Mouse (Mus musculus): Measurements from ENCODE around the gene Perm1. TPM values are rescaled to one million over a fixed set of nuclear protein-coding genes. Genes with fewer than 3 reads are reported as not detected.
A peak's percentile ranks its signal among the peaks of the same experiment; 100 is the strongest.

The Perm1 gene
- 1.1 and 1.3 TPM in 2 replicates for polyA plus RNA-seq (2016; fragmentation: Nextera tagmentation; extraction: Ambion mirVana)

GRCm38 (mm10) chr4:156215649-156216048 is at the start of gene Perm1:
Gene Perm1 (plus strand): TSS chr4:156215868.
- no peaks in the 10 kb centered on the region for H3K27me3 ChIP-seq (ENCODE audit: low read depth, poor library complexity, severe bottlenecking)
- 83% methylated on average over 4 of the region's 4 CpGs for WGBS
- no peak within 1 kb of the TSS for H3K27ac ChIP-seq (replicated peaks)
- H3K4me3 ChIP-seq, result no peak within 1 kb of the TSS
- H3K9me3 ChIP-seq (replicated peaks), result no peaks in the 10 kb centered on the region
- no peaks in the 10 kb centered on the region; the same call in 1 of the 2 replicates for H3K36me3 ChIP-seq
- DNase-seq (ENCODE audit: low spot score), result no peak
- peaks cover 5% of the 10 kb centered on the region; the same call in 1 of the 2 replicates for H3K4me1 ChIP-seq

- no peak overlapping the region for H3K27ac ChIP-seq (replicated peaks)
- WGBS, result 91% methylated on average over 9 of the region's 9 CpGs
- H3K4me1 ChIP-seq, result no peaks in the 10 kb centered on the region
- no peak for DNase-seq (ENCODE audit: low spot score)
- no peaks in the 10 kb centered on the region for H3K27me3 ChIP-seq (ENCODE audit: low read depth, poor library complexity, severe bottlenecking)
- peaks cover 18% of the 10 kb centered on the region for H3K9me3 ChIP-seq (replicated peaks)
- H3K36me3 ChIP-seq, result peaks cover 99% of the 10 kb centered on the region
- H3K4me3 ChIP-seq, result no peak overlapping the region
Observed at GRCm38 (mm10) chr4:156166477-156166876, 49.2 kb upstream of the Perm1 start.

- no peak overlapping the region for H3K27ac ChIP-seq (replicated peaks)
- no peaks in the 10 kb centered on the region for H3K4me1 ChIP-seq
- H3K9me3 ChIP-seq (replicated peaks), result no peaks in the 10 kb centered on the region
- no peak for DNase-seq (ENCODE audit: low spot score)
- H3K36me3 ChIP-seq, result peaks cover 100% of the 10 kb centered on the region
- WGBS, result 93% methylated on average over 8 of the region's 8 CpGs
- no peak overlapping the region for H3K4me3 ChIP-seq
- H3K27me3 ChIP-seq (ENCODE audit: low read depth, poor library complexity, severe bottlenecking), result no peaks in the 10 kb centered on the region
Observed at GRCm38 (mm10) chr4:156168611-156169010, 47.1 kb upstream of the Perm1 start.

GRCm38 (mm10) chr4:156169129-156169528 is 46.5 kb upstream of the Perm1 start:
- Histone ChIP-seq H3K9me3 (replicated peaks) (no peaks in the 10 kb centered on the region), H3K4me3 (no peak overlapping the region), H3K36me3 (peaks cover 100% of the 10 kb centered on the region), H3K27me3 (ENCODE audit: low read depth, poor library complexity, severe bottlenecking) (no peaks in the 10 kb centered on the region), H3K4me1 (no peaks in the 10 kb centered on the region), H3K27ac (replicated peaks) (no peak overlapping the region)
- WGBS, result 97% methylated on average over 10 of the region's 10 CpGs
- peak; percentile 10 for DNase-seq (ENCODE audit: low spot score)

GRCm38 (mm10) chr4:156171828-156172227 is 43.8 kb upstream of the Perm1 start:
- 97% methylated on average over 11 of the region's 11 CpGs for WGBS
- DNase-seq (ENCODE audit: low spot score), result no peak
- no peaks in the 10 kb centered on the region for H3K4me1 ChIP-seq
- peaks cover 100% of the 10 kb centered on the region for H3K36me3 ChIP-seq
- H3K27ac ChIP-seq (replicated peaks), result no peak overlapping the region
- H3K4me3 ChIP-seq, result no peak overlapping the region
- no peaks in the 10 kb centered on the region for H3K9me3 ChIP-seq (replicated peaks)
- H3K27me3 ChIP-seq (ENCODE audit: low read depth, poor library complexity, severe bottlenecking), result no peaks in the 10 kb centered on the region

- WGBS, result 94% methylated on average over 9 of the region's 9 CpGs
- Histone ChIP-seq H3K27me3 (ENCODE audit: low read depth, poor library complexity, severe bottlenecking) (no peaks in the 10 kb centered on the region), H3K9me3 (replicated peaks) (no peaks in the 10 kb centered on the region), H3K27ac (replicated peaks) (no peak overlapping the region), H3K4me1 (peaks cover 16% of the 10 kb centered on the region), H3K36me3 (peaks cover 100% of the 10 kb centered on the region), H3K4me3 (no peak overlapping the region)
- DNase-seq (ENCODE audit: low spot score), result no peak
Observed at GRCm38 (mm10) chr4:156177630-156178029, 38.0 kb upstream of the Perm1 start.

- peaks cover 77% of the 10 kb centered on the region for H3K4me1 ChIP-seq
- peaks cover 77% of the 10 kb centered on the region for H3K36me3 ChIP-seq
- H3K27me3 ChIP-seq (ENCODE audit: low read depth, poor library complexity, severe bottlenecking), result no peaks in the 10 kb centered on the region
- DNase-seq (ENCODE audit: low spot score), result no peak
- peak overlapping the region; percentile 59; the same call in 1 of the 2 replicates for H3K4me3 ChIP-seq
- H3K27ac ChIP-seq (replicated peaks), result no peak overlapping the region
- 90% methylated on average over 5 of the region's 5 CpGs for WGBS
- no peaks in the 10 kb centered on the region for H3K9me3 ChIP-seq (replicated peaks)
Observed at GRCm38 (mm10) chr4:156183747-156184146, 31.9 kb upstream of the Perm1 start.

- peaks cover 84% of the 10 kb centered on the region for H3K4me1 ChIP-seq
- H3K27ac ChIP-seq (replicated peaks), result peak overlapping the region; percentile 93
- 92% methylated on average over 7 of the region's 7 CpGs for WGBS
- no peaks in the 10 kb centered on the region for H3K27me3 ChIP-seq (ENCODE audit: low read depth, poor library complexity, severe bottlenecking)
- no peaks in the 10 kb centered on the region for H3K9me3 ChIP-seq (replicated peaks)
- no peak for DNase-seq (ENCODE audit: low spot score)
- peaks cover 70% of the 10 kb centered on the region for H3K36me3 ChIP-seq
- peak overlapping the region; percentile 59 for H3K4me3 ChIP-seq
Observed at GRCm38 (mm10) chr4:156184291-156184954, 31.2 kb upstream of the Perm1 start.

GRCm38 (mm10) chr4:156185456-156185949 is 30.2 kb upstream of the Perm1 start:
- Histone ChIP-seq H3K36me3 (peaks cover 64% of the 10 kb centered on the region), H3K4me1 (peaks cover 91% of the 10 kb centered on the region), H3K9me3 (replicated peaks) (no peaks in the 10 kb centered on the region), H3K27me3 (ENCODE audit: low read depth, poor library complexity, severe bottlenecking) (no peaks in the 10 kb centered on the region), H3K4me3 (peak overlapping the region; percentile 59), H3K27ac (replicated peaks) (peak overlapping the region; percentile 93)
- no peak for DNase-seq (ENCODE audit: low spot score)
- 61% methylated on average over 13 of the region's 13 CpGs for WGBS

- Histone ChIP-seq H3K36me3 (peaks cover 64% of the 10 kb centered on the region), H3K9me3 (replicated peaks) (no peaks in the 10 kb centered on the region), H3K27ac (replicated peaks) (peak overlapping the region; percentile 93), H3K4me1 (peaks cover 97% of the 10 kb centered on the region), H3K4me3 (peak overlapping the region; percentile 59), H3K27me3 (ENCODE audit: low read depth, poor library complexity, severe bottlenecking) (no peaks in the 10 kb centered on the region)
- 4% methylated on average over 31 of the region's 31 CpGs for WGBS
- DNase-seq (ENCODE audit: low spot score), result peak; percentile 83
Observed at GRCm38 (mm10) chr4:156185950-156186850, 29.5 kb upstream of the Perm1 start.

GRCm38 (mm10) chr4:156188162-156188810 is 27.4 kb upstream of the Perm1 start:
- peak overlapping the region; percentile 38 for H3K4me3 ChIP-seq
- 45% methylated on average over 5 of the region's 5 CpGs for WGBS
- H3K36me3 ChIP-seq, result peaks cover 64% of the 10 kb centered on the region
- no peaks in the 10 kb centered on the region for H3K27me3 ChIP-seq (ENCODE audit: low read depth, poor library complexity, severe bottlenecking)
- H3K27ac ChIP-seq (replicated peaks), result peak overlapping the region; percentile 85
- DNase-seq (ENCODE audit: low spot score), result no peak
- peaks cover 99% of the 10 kb centered on the region for H3K4me1 ChIP-seq
- H3K9me3 ChIP-seq (replicated peaks), result no peaks in the 10 kb centered on the region

- no peaks in the 10 kb centered on the region for H3K9me3 ChIP-seq (replicated peaks)
- 6% methylated on average over 6 of the region's 6 CpGs for WGBS
- peak; percentile 67 for DNase-seq (ENCODE audit: low spot score)
- peaks cover 100% of the 10 kb centered on the region for H3K4me1 ChIP-seq
- no peaks in the 10 kb centered on the region for H3K27me3 ChIP-seq (ENCODE audit: low read depth, poor library complexity, severe bottlenecking)
- peak overlapping the region; percentile 85 for H3K27ac ChIP-seq (replicated peaks)
- peak overlapping the region; percentile 38 for H3K4me3 ChIP-seq
- peaks cover 66% of the 10 kb centered on the region for H3K36me3 ChIP-seq
Observed at GRCm38 (mm10) chr4:156188811-156189323, 26.8 kb upstream of the Perm1 start.
